Mouse (Mus musculus): ENCODE data around the gene Zcchc10. TPM values are rescaled to one million over a fixed set of nuclear protein-coding genes. Genes with fewer than 3 reads are reported as not detected.
"Not testable (repeated sequence)": the region's sequence is repeated elsewhere in the genome, so short reads cannot be mapped to it uniquely, and the experiment has no call there.

The Zcchc10 gene
- total RNA-seq, 1 experiment, result 12.9 TPM

GRCm38 (mm10) chr11:53335505-53336181 lies 11.2 kb downstream of the Zcchc10 start:
- Histone ChIP-seq H3K4me3 (ENCODE audit: insufficient read depth in 1 of 2, low read depth in 1 of 2, low read length in 2 of 2, poor library complexity in 1 of 2, severe bottlenecking in 1 of 2) (peak overlapping the region in 1 of 2 experiments; percentile 35; a peak in 1 of 4 replicates), H3K9ac (ENCODE audit: insufficient read depth, low read depth, low read length, poor library complexity, severe bottlenecking) (peak overlapping the region; percentile 71; the same call in 1 of the 2 replicates), H3K9me3 (ENCODE audit: control insufficient read depth, insufficient read depth, low read depth, low read length) (no peaks in the 10 kb centered on the region), H3K36me3 (ENCODE audit: control insufficient read depth, insufficient read depth, low read length, poor library complexity, severe bottlenecking) (peaks cover 20% of the 10 kb centered on the region), H3K4me1 (ENCODE audit: control insufficient read depth in 2 of 2, insufficient read depth in 2 of 2, low read length in 2 of 2, poor library complexity in 1 of 2) (peaks cover 3 to 23% of the 10 kb centered on the region in 2 experiments), H3K27ac (ENCODE audit: insufficient read depth, low read depth, low read length, poor library complexity, severe bottlenecking) (peak overlapping the region; percentile 88; the same call in 1 of the 2 replicates)
- peak; percentile 56 for DNase-seq (ENCODE audit: low read depth, low spot score)
- in situ Hi-C loops (cut with MboI; ENCODE audit: low sequenced_read_pairs in 2 of 2, unreplicated experiment in 2 of 2), result no loop called here
- TF ChIP-seq ZC3H11A (IDR thresholded peaks at IDR 0.05; ENCODE audit: borderline replicate concordance, low read depth, low read length) (no peak), HCFC1 (IDR thresholded peaks at IDR 0.05; ENCODE audit: borderline replicate concordance, insufficient read depth, low read length) (no peak), MAFK (IDR thresholded peaks at IDR 0.05; ENCODE audit: insufficient read depth, low read depth, low read length) (no peak), ZNF384 (IDR thresholded peaks at IDR 0.05; ENCODE audit: low read depth, low read length) (no peak), CHD2 (IDR thresholded peaks at IDR 0.05; ENCODE audit: low read depth, low read length) (no peak; the same call in 1 of the 2 replicates)

- in situ Hi-C loops (cut with MboI; ENCODE audit: low sequenced_read_pairs in 2 of 2, unreplicated experiment in 2 of 2), result no loop called here
- peak overlapping the region; percentile 88; the same call in 1 of the 2 replicates for H3K27ac ChIP-seq (ENCODE audit: insufficient read depth, low read depth, low read length, poor library complexity, severe bottlenecking)
- no peak overlapping the region for H3K9ac ChIP-seq (ENCODE audit: insufficient read depth, low read depth, low read length, poor library complexity, severe bottlenecking)
- peaks cover 3 to 22% of the 10 kb centered on the region in 2 experiments for H3K4me1 ChIP-seq (ENCODE audit: control insufficient read depth in 2 of 2, insufficient read depth in 2 of 2, low read length in 2 of 2, poor library complexity in 1 of 2)
- peaks cover 18% of the 10 kb centered on the region for H3K36me3 ChIP-seq (ENCODE audit: control insufficient read depth, insufficient read depth, low read length, poor library complexity, severe bottlenecking)
- TF ChIP-seq ZNF384 (IDR thresholded peaks at IDR 0.05; ENCODE audit: low read depth, low read length), result peak; percentile 64; the same call in 1 of the 2 replicates
- TF ChIP-seq CHD2 (IDR thresholded peaks at IDR 0.05; ENCODE audit: low read depth, low read length), result no peak
- H3K9me3 ChIP-seq (ENCODE audit: control insufficient read depth, insufficient read depth, low read depth, low read length), result no peaks in the 10 kb centered on the region
- H3K4me3 ChIP-seq (ENCODE audit: insufficient read depth in 1 of 2, low read depth in 1 of 2, low read length in 2 of 2, poor library complexity in 1 of 2, severe bottlenecking in 1 of 2), result no peak overlapping the region
- no peak for DNase-seq (ENCODE audit: low read depth, low spot score)
These were observed 11.7 kb downstream of the Zcchc10 start for GRCm38 (mm10) chr11:53336182-53336571.

GRCm38 (mm10) chr11:53336924-53337323 lies 12.4 kb downstream of the Zcchc10 start:
- Histone ChIP-seq H3K9me3 (ENCODE audit: control insufficient read depth, insufficient read depth, low read depth, low read length) (no peaks in the 10 kb centered on the region), H3K36me3 (ENCODE audit: control insufficient read depth, insufficient read depth, low read length, poor library complexity, severe bottlenecking) (peaks cover 11% of the 10 kb centered on the region), H3K9ac (ENCODE audit: insufficient read depth, low read depth, low read length, poor library complexity, severe bottlenecking) (no peak overlapping the region), H3K4me1 (ENCODE audit: control insufficient read depth in 2 of 2, insufficient read depth in 2 of 2, low read length in 2 of 2, poor library complexity in 1 of 2) (peaks cover 3 to 17% of the 10 kb centered on the region in 2 experiments), H3K4me3 (ENCODE audit: insufficient read depth in 1 of 2, low read depth in 1 of 2, low read length in 2 of 2, poor library complexity in 1 of 2, severe bottlenecking in 1 of 2) (no peak overlapping the region), H3K27ac (ENCODE audit: insufficient read depth, low read depth, low read length, poor library complexity, severe bottlenecking) (no peak overlapping the region; the same call in 1 of the 2 replicates)
- TF ChIP-seq MAFK (IDR thresholded peaks at IDR 0.05; ENCODE audit: insufficient read depth, low read depth, low read length) (no peak), CHD2 (IDR thresholded peaks at IDR 0.05; ENCODE audit: low read depth, low read length) (no peak), ZNF384 (IDR thresholded peaks at IDR 0.05; ENCODE audit: low read depth, low read length) (no peak), ZC3H11A (IDR thresholded peaks at IDR 0.05; ENCODE audit: borderline replicate concordance, low read depth, low read length) (no peak), HCFC1 (IDR thresholded peaks at IDR 0.05; ENCODE audit: borderline replicate concordance, insufficient read depth, low read length) (no peak)
- in situ Hi-C loops (cut with MboI; ENCODE audit: low sequenced_read_pairs in 2 of 2, unreplicated experiment in 2 of 2), result no loop called here
- DNase-seq (ENCODE audit: low read depth, low spot score), result no peak

GRCm38 (mm10) chr11:53337684-53338083 lies 13.2 kb downstream of the Zcchc10 start:
- H3K27ac ChIP-seq (ENCODE audit: insufficient read depth, low read depth, low read length, poor library complexity, severe bottlenecking), result no peak overlapping the region
- in situ Hi-C loops (cut with MboI; ENCODE audit: low sequenced_read_pairs in 2 of 2, unreplicated experiment in 2 of 2), result no loop called here
- no peaks in the 10 kb centered on the region for H3K9me3 ChIP-seq (ENCODE audit: control insufficient read depth, insufficient read depth, low read depth, low read length)
- no peak for DNase-seq (ENCODE audit: low read depth, low spot score)
- TF ChIP-seq ZNF384 (IDR thresholded peaks at IDR 0.05; ENCODE audit: low read depth, low read length), result no peak
- no peak for TF ChIP-seq MAFK (IDR thresholded peaks at IDR 0.05; ENCODE audit: insufficient read depth, low read depth, low read length)
- TF ChIP-seq ZC3H11A (IDR thresholded peaks at IDR 0.05; ENCODE audit: borderline replicate concordance, low read depth, low read length), result no peak
- no peak for TF ChIP-seq HCFC1 (IDR thresholded peaks at IDR 0.05; ENCODE audit: borderline replicate concordance, insufficient read depth, low read length)
- TF ChIP-seq CHD2 (IDR thresholded peaks at IDR 0.05; ENCODE audit: low read depth, low read length), result no peak
- no peak overlapping the region for H3K9ac ChIP-seq (ENCODE audit: insufficient read depth, low read depth, low read length, poor library complexity, severe bottlenecking)
- H3K36me3 ChIP-seq (ENCODE audit: control insufficient read depth, insufficient read depth, low read length, poor library complexity, severe bottlenecking), result peaks cover 5% of the 10 kb centered on the region
- H3K4me1 ChIP-seq (ENCODE audit: control insufficient read depth in 2 of 2, insufficient read depth in 2 of 2, low read length in 2 of 2, poor library complexity in 1 of 2), result peaks cover 3 to 16% of the 10 kb centered on the region in 2 experiments; a peak in 3 of 4 replicates
- no peak overlapping the region for H3K4me3 ChIP-seq (ENCODE audit: insufficient read depth in 1 of 2, low read depth in 1 of 2, low read length in 2 of 2, poor library complexity in 1 of 2, severe bottlenecking in 1 of 2)

- H3K9me3 ChIP-seq (ENCODE audit: control insufficient read depth, insufficient read depth, low read depth, low read length); H3K4me1 ChIP-seq (ENCODE audit: control insufficient read depth in 2 of 2, insufficient read depth in 2 of 2, low read length in 2 of 2, poor library complexity in 1 of 2); H3K27ac ChIP-seq (ENCODE audit: insufficient read depth, low read depth, low read length, poor library complexity, severe bottlenecking); H3K4me3 ChIP-seq (ENCODE audit: insufficient read depth in 1 of 2, low read depth in 1 of 2, low read length in 2 of 2, poor library complexity in 1 of 2, severe bottlenecking in 1 of 2); in situ Hi-C loops (cut with MboI; ENCODE audit: low sequenced_read_pairs in 2 of 2, unreplicated experiment in 2 of 2); H3K9ac ChIP-seq (ENCODE audit: insufficient read depth, low read depth, low read length, poor library complexity, severe bottlenecking); H3K36me3 ChIP-seq (ENCODE audit: control insufficient read depth, insufficient read depth, low read length, poor library complexity, severe bottlenecking); DNase-seq (ENCODE audit: low read depth, low spot score): not testable (repeated sequence)
These were observed 16.5 kb downstream of the Zcchc10 start for GRCm38 (mm10) chr11:53341019-53341418.

Data from ES-E14 (cell line).